Mouse (Mus musculus) monocyte, adult 5-6 weeks (primary cell): ENCODE results near the gene Dpp6. TPM values are rescaled to one million over a fixed set of nuclear protein-coding genes. Genes with fewer than 3 reads are reported as not detected.

Experiments used
- ATAC-seq: fragments of 153-309, 156-312 bp; replicated peaks from 2 replicates; pipeline ENCODE4 v1.8.0; 2017; ENCODE audit warnings: mild to moderate bottlenecking; ENCODE audit not compliant: low TSS enrichment, insufficient number of reproducible peaks, severe bottlenecking, poor library complexity, low FRiP score
- total RNA-seq: library from RNA; stranded (forward); fragments of 200-1000, 200-491, 200-594 nt; gene quantifications from 3 replicates; pipeline ENCODE4 v1.2.3, GENCODE M21; 2017

Dpp6 gene
- total RNA-seq, 1 experiment from 2014 or later: not detected

GRCm38 (mm10) chr5:27518716-27519115 is 701.7 kb downstream of the Dpp6 start:
- no peak for ATAC-seq

- ATAC-seq: no peak
Measured at GRCm38 (mm10) chr5:27526906-27527305, 709.9 kb downstream of the Dpp6 start.

- no peak for ATAC-seq
Measured at GRCm38 (mm10) chr5:27544816-27545270, 727.8 kb downstream of the Dpp6 start.

GRCm38 (mm10) chr5:27549291-27549690 is 732.3 kb downstream of the Dpp6 start:
- ATAC-seq: no peak

GRCm38 (mm10) chr5:27565700-27566099 is 748.7 kb downstream of the Dpp6 start:
- no peak for ATAC-seq

GRCm38 (mm10) chr5:27587970-27588758 is 771.2 kb downstream of the Dpp6 start:
- ATAC-seq: no peak

- no peak for ATAC-seq
Measured at GRCm38 (mm10) chr5:27604132-27604531, 787.1 kb downstream of the Dpp6 start.

- ATAC-seq: no peak
Measured at GRCm38 (mm10) chr5:27615769-27616168, 798.8 kb downstream of the Dpp6 start.

- no peak for ATAC-seq
Measured at GRCm38 (mm10) chr5:27621811-27622210, 804.8 kb downstream of the Dpp6 start.

- no peak for ATAC-seq
Measured at GRCm38 (mm10) chr5:27623876-27624275, 806.9 kb downstream of the Dpp6 start.

GRCm38 (mm10) chr5:27632151-27632550 is 815.1 kb downstream of the Dpp6 start:
- ATAC-seq: no peak

- ATAC-seq: no peak
Measured at GRCm38 (mm10) chr5:27635941-27636340, 818.9 kb downstream of the Dpp6 start.

- ATAC-seq: no peak
Measured at GRCm38 (mm10) chr5:27641876-27642275, 824.9 kb downstream of the Dpp6 start.

GRCm38 (mm10) chr5:27651879-27652814 is 835.1 kb downstream of the Dpp6 start:
- no peak for ATAC-seq

- no peak for ATAC-seq
Measured at GRCm38 (mm10) chr5:27656101-27656500, 839.1 kb downstream of the Dpp6 start.

- ATAC-seq: no peak
Measured at GRCm38 (mm10) chr5:27657672-27658071, 840.7 kb downstream of the Dpp6 start.

GRCm38 (mm10) chr5:27658165-27658564 is 841.2 kb downstream of the Dpp6 start:
- ATAC-seq: no peak

- ATAC-seq: no peak
Measured at GRCm38 (mm10) chr5:27658569-27658968, 841.6 kb downstream of the Dpp6 start.

GRCm38 (mm10) chr5:27659019-27659418 is 842.0 kb downstream of the Dpp6 start:
- ATAC-seq: no peak

GRCm38 (mm10) chr5:27659781-27660180 is 842.8 kb downstream of the Dpp6 start:
- ATAC-seq: no peak
